ENCODE assay signal across 15 mouse cellular contexts in the genomic region with DNA sequence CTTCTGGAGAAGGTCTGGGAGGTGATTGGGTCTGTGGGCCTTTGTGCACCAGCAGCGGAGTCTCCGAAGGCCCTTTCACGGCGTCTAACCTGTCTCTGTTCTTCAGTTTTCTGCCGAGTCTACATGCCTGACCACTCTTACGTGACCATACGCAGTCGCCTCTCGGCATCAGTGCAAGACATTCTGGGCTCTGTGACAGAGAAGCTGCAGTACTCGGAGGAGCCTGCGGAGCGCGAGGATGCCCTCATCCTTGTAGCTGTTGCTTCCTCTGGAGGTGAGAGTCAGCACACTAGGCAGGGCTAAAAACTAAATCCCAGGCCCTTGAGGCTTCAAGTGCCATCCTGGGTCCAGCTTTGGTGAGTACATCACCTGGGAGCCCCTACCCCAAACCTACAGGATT. TPM values are rescaled to one million over a fixed set of nuclear protein-coding genes. Genes with fewer than 3 reads are reported as not detected.
DNase-seq lines count a peak whose midpoint lies in the region; ATAC-seq and TF ChIP-seq lines count a peak whose summit lies in the region.
"Had no signal": no experiment of that assay in that cellular context is flagged by ENCODE, and none has a peak within 500 bp of the region (broad histone marks: within the 10 kb centered on the region; RNA-seq: fewer than 3 reads in every experiment).

No protein-coding gene starts in this region.

- no peak overlapping the region for H3K27ac ChIP-seq in liver, embryonic 14.5 days
- H3K27ac ChIP-seq in liver, embryonic 12.5 days: no peak overlapping the region
- no peak overlapping the region for H3K27ac ChIP-seq in embryonic facial prominence, embryonic 13.5 days
- H3K27ac ChIP-seq: heart, embryonic 13.5 days; liver, embryonic 15.5 days had no signal

- H3K9ac ChIP-seq in liver, embryonic 14.5 days (replicated peaks): no peak overlapping the region
- H3K9ac ChIP-seq in liver, embryonic 12.5 days: no peak overlapping the region
- peak overlapping the region; percentile 17; the same call in 1 of the 2 replicates for H3K9ac ChIP-seq in embryonic facial prominence, embryonic 13.5 days
- H3K9ac ChIP-seq: heart, embryonic 13.5 days; liver, embryonic 15.5 days had no signal

- TF ChIP-seq CTCF in liver, embryonic 14.5 days (IDR thresholded peaks at IDR 0.05; ENCODE audit: low read depth): 0 out of 2 replicates have a peak, but pooled peaks have one; percentile 2

- H3K9me3 ChIP-seq in liver, embryonic 14.5 days (ENCODE audit: control insufficient read depth, low read length): no peaks in the 10 kb centered on the region
- no peaks in the 10 kb centered on the region for H3K9me3 ChIP-seq in liver, embryonic 12.5 days (replicated peaks)
- H3K9me3 ChIP-seq in embryonic facial prominence, embryonic 13.5 days: no peaks in the 10 kb centered on the region
- H3K9me3 ChIP-seq: heart, embryonic 13.5 days; liver, embryonic 15.5 days; megakaryocyte, embryonic 14.5 days had no signal

- no peak overlapping the region for H3K4me2 ChIP-seq in liver, embryonic 14.5 days (ENCODE audit: low read depth)
- no peak overlapping the region for H3K4me2 ChIP-seq in liver, embryonic 12.5 days
- H3K4me2 ChIP-seq in embryonic facial prominence, embryonic 13.5 days: no peak overlapping the region
- H3K4me2 ChIP-seq: heart, embryonic 13.5 days; liver, embryonic 15.5 days had no signal

- H3K4me3 ChIP-seq in liver, embryonic 14.5 days (ENCODE audit: insufficient read depth in 1 of 2, low read depth in 2 of 2, low read length in 2 of 2): no peak overlapping the region
- no peak overlapping the region for H3K4me3 ChIP-seq in liver, embryonic 12.5 days
- H3K4me3 ChIP-seq in embryonic facial prominence, embryonic 13.5 days: no peak overlapping the region
- H3K4me3 ChIP-seq: heart, embryonic 13.5 days; liver, embryonic 15.5 days; megakaryocyte, embryonic 14.5 days had no signal

- no peaks in the 10 kb centered on the region for H3K27me3 ChIP-seq in liver, embryonic 14.5 days (ENCODE audit: control insufficient read depth, insufficient read depth, low read length)
- H3K27me3 ChIP-seq in liver, embryonic 12.5 days (replicated peaks): peaks cover 56% of the 10 kb centered on the region
- H3K27me3 ChIP-seq in embryonic facial prominence, embryonic 13.5 days: no peaks in the 10 kb centered on the region

- no peaks in the 10 kb centered on the region for H3K36me3 ChIP-seq in liver, embryonic 14.5 days (replicated peaks; ENCODE audit: control insufficient read depth, insufficient read depth, low read depth)
- no peaks in the 10 kb centered on the region for H3K36me3 ChIP-seq in liver, embryonic 12.5 days
- peaks cover 7% of the 10 kb centered on the region; the same call in 1 of the 2 replicates for H3K36me3 ChIP-seq in embryonic facial prominence, embryonic 13.5 days
- H3K36me3 ChIP-seq: heart, embryonic 13.5 days; liver, embryonic 15.5 days had no signal

- 56% methylated on average over 13 of the region's 13 CpGs for WGBS in liver, embryonic 14.5 days (ENCODE audit: insufficient replicate concordance)
- 57% methylated on average over 13 of the region's 13 CpGs for WGBS in liver, embryonic 12.5 days (ENCODE audit: insufficient replicate concordance)
- WGBS in embryonic facial prominence, embryonic 13.5 days: 51% methylated on average over 13 of the region's 13 CpGs

- TF ChIP-seq EP300 in liver, embryonic 14.5 days (IDR thresholded peaks at IDR 0.05; ENCODE audit: low read depth): no peak

- no peak for ATAC-seq in liver, embryonic 14.5 days (ENCODE audit: insufficient read depth)
- no peak for ATAC-seq in liver, embryonic 12.5 days
- no peak for ATAC-seq in embryonic facial prominence, embryonic 13.5 days (ENCODE audit: insufficient number of reproducible peaks, insufficient read depth, low FRiP score, low TSS enrichment, low read depth)
- no peak for ATAC-seq in megakaryocyte, adult 5-6 weeks (ENCODE audit: poor library complexity, severe bottlenecking)

- no peaks in the 10 kb centered on the region for H3K4me1 ChIP-seq in liver, embryonic 14.5 days (replicated peaks; ENCODE audit: control insufficient read depth in 2 of 2, insufficient read depth in 2 of 2, low read length in 1 of 2)
- H3K4me1 ChIP-seq in liver, embryonic 12.5 days: peaks cover 7% of the 10 kb centered on the region; the same call in 1 of the 2 replicates
- H3K4me1 ChIP-seq in embryonic facial prominence, embryonic 13.5 days: peaks cover 24% of the 10 kb centered on the region

- DNase-seq in embryo, embryonic 11 days: peak; percentile 32
- DNase-seq in embryo, embryonic 10.5 days (ENCODE audit: low spot score): no peak
- no peak for DNase-seq in liver, embryonic 14.5 days (ENCODE audit: low read depth in 3 of 3, low spot score in 3 of 3)
- DNase-seq in ZHBTc4 (ENCODE audit: low read depth, low spot score): peak; percentile 76
- no peak for DNase-seq in layer of hippocampus, adult 9-10 months (ENCODE audit: low spot score)
- DNase-seq: adrenal gland, adult 8-10 months; B cell, adult 2 months; gastrocnemius, postnatal 10 days; thymus, postnatal 14 days had no signal

RNA-seq across cellular contexts. Expression of gene Rapgefl1, which starts 9.4 kb away (rescaled TPM):
- polyA plus RNA-seq in liver, embryonic 14.5 days (2012; rRNA removed): 0.52 and 0.55 TPM in 2 replicates
- 0.05 and 0.06 TPM in 2 replicates for polyA plus RNA-seq in liver, embryonic 14.5 days (2014; fragmentation: Nextera tagmentation; extraction: Ambion mirVana)
- 0.21 and 0.24 TPM in 2 replicates for polyA plus RNA-seq in liver, embryonic 12.5 days (2016; fragmentation: Nextera tagmentation; extraction: Ambion mirVana)
- 3.9 and 4.7 TPM in 2 replicates for polyA plus RNA-seq in embryonic facial prominence, embryonic 13.5 days (2015; fragmentation: Nextera tagmentation; extraction: Ambion mirVana)
- total RNA-seq in megakaryocyte, adult 5-6 weeks (2015): 0.25 and 0.49 TPM in 2 replicates
- total RNA-seq in megakaryocyte, adult 5-6 weeks (2017): 0.51 TPM in 1 of 2 replicates, not detected in the other

RNA-seq across cellular contexts. Expression of gene Wipf2, which starts 17.4 kb away (rescaled TPM):
- 2.0 and 2.1 TPM in 2 replicates for polyA plus RNA-seq in liver, embryonic 14.5 days (2012; rRNA removed)
- polyA plus RNA-seq in liver, embryonic 14.5 days (2014; fragmentation: Nextera tagmentation; extraction: Ambion mirVana): 1.1 and 1.4 TPM in 2 replicates
- 2.0 and 2.2 TPM in 2 replicates for polyA plus RNA-seq in liver, embryonic 12.5 days (2016; fragmentation: Nextera tagmentation; extraction: Ambion mirVana)
- 6.3 and 6.8 TPM in 2 replicates for polyA plus RNA-seq in embryonic facial prominence, embryonic 13.5 days (2015; fragmentation: Nextera tagmentation; extraction: Ambion mirVana)
- total RNA-seq in megakaryocyte, adult 5-6 weeks (2015): 25.9 and 26.6 TPM in 2 replicates
- total RNA-seq in megakaryocyte, adult 5-6 weeks (2017): 4.9 and 7.0 TPM in 2 replicates

RNA-seq across cellular contexts. Expression of gene Casc3, which starts 41.3 kb away (rescaled TPM):
- polyA plus RNA-seq in liver, embryonic 14.5 days (2012; rRNA removed): 12.2 and 12.7 TPM in 2 replicates
- 11.5 and 13.0 TPM in 2 replicates for polyA plus RNA-seq in liver, embryonic 14.5 days (2014; fragmentation: Nextera tagmentation; extraction: Ambion mirVana)
- 26.4 and 29.7 TPM in 2 replicates for polyA plus RNA-seq in liver, embryonic 12.5 days (2016; fragmentation: Nextera tagmentation; extraction: Ambion mirVana)
- 39.0 and 40.3 TPM in 2 replicates for polyA plus RNA-seq in embryonic facial prominence, embryonic 13.5 days (2015; fragmentation: Nextera tagmentation; extraction: Ambion mirVana)
- total RNA-seq in megakaryocyte, adult 5-6 weeks (2015): 35.6 and 39.9 TPM in 2 replicates
- total RNA-seq in megakaryocyte, adult 5-6 weeks (2017): 32.1 and 33.2 TPM in 2 replicates

RNA-seq across cellular contexts. Expression of gene Msl1, which starts 50.7 kb away (rescaled TPM):
- polyA plus RNA-seq in liver, embryonic 14.5 days (2012; rRNA removed): 11.5 and 15.8 TPM in 2 replicates
- 4.5 and 4.9 TPM in 2 replicates for polyA plus RNA-seq in liver, embryonic 14.5 days (2014; fragmentation: Nextera tagmentation; extraction: Ambion mirVana)
- polyA plus RNA-seq in liver, embryonic 12.5 days (2016; fragmentation: Nextera tagmentation; extraction: Ambion mirVana): 11.5 and 11.7 TPM in 2 replicates
- 31.5 and 33.0 TPM in 2 replicates for polyA plus RNA-seq in embryonic facial prominence, embryonic 13.5 days (2015; fragmentation: Nextera tagmentation; extraction: Ambion mirVana)
- total RNA-seq in megakaryocyte, adult 5-6 weeks (2015): 73.7 and 74.9 TPM in 2 replicates
- 111 and 119 TPM in 2 replicates for total RNA-seq in megakaryocyte, adult 5-6 weeks (2017)

Comparison
In these comparisons a context has a peak if more than half of its experiments do, and no peak if none do; other contexts are left out.
1. DNase-seq: peak in embryo, embryonic 11 days (single experiment) and ZHBTc4 (single experiment); none in embryo, embryonic 10.5 days (single experiment), liver, embryonic 14.5 days (0 of 3) and layer of hippocampus, adult 9-10 months (single experiment).